Comparison of ENCODE assay signal across 9 mouse cellular contexts in the genomic region with DNA sequence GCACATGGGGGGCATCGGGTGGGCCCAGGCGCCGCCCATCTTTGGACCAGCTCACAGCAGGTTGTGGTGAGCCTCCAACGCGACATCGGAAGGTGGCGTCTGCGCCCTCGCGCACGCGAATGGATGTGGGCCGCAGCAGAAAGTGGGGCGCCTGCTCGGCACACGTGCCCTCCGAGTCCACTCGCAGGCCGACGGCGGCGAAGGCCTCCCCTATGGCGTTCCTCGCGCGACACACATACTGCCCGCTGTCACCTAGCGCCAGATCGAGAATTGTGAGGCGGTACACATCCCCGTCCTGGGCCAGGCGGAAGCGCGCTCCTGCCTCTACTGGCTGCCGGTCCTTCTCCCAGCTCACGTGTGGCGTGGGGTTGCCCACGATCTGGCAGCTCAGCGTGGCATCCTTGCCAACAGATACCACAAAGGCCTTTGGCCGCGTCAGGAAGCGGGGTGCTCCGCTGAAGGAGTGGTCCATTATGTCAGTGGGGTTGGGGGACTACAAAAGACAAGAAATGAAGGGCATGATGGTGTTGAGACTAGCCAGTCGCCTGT. TPM values are rescaled to one million over a fixed set of nuclear protein-coding genes. Genes with fewer than 3 reads are reported as not detected.
DNase-seq lines count a peak whose midpoint lies in the region; ATAC-seq and TF ChIP-seq lines count a peak whose summit lies in the region.
"Had no signal": no experiment of that assay in that cellular context is flagged by ENCODE, and none has a peak within 500 bp of the region (broad histone marks: within the 10 kb centered on the region; RNA-seq: fewer than 3 reads in every experiment).

A gene (minus strand): TSS at position 499 of the 549 bp plus-strand sequence.

- 13% methylated on average over 44 of the region's 44 CpGs for WGBS in intestine, embryonic 14.5 days
- 16% methylated on average over 44 of the region's 44 CpGs for WGBS in stomach, embryonic 16.5 days

- ATAC-seq in intestine, embryonic 14.5 days (replicated peaks; ENCODE audit: low FRiP score, low TSS enrichment, low read depth): no peak
- no peak for ATAC-seq in stomach, embryonic 16.5 days (ENCODE audit: insufficient read depth, low FRiP score)

- H3K36me3 ChIP-seq in testis, adult 2 months (ENCODE audit: control insufficient read depth, insufficient read depth, low read length): no peaks in the 10 kb centered on the region
- no peaks in the 10 kb centered on the region for H3K36me3 ChIP-seq in intestine, embryonic 14.5 days (ENCODE audit: control insufficient read depth, insufficient read depth, low read length)
- H3K36me3 ChIP-seq in stomach, embryonic 16.5 days (ENCODE audit: control insufficient read depth, insufficient read depth, low read length): no peaks in the 10 kb centered on the region

- no peaks in the 10 kb centered on the region for H3K9me3 ChIP-seq in intestine, embryonic 14.5 days (ENCODE audit: control insufficient read depth, low read length)
- H3K9me3 ChIP-seq in stomach, embryonic 16.5 days (replicated peaks; ENCODE audit: control insufficient read depth, low read length): no peaks in the 10 kb centered on the region

- H3K4me3 ChIP-seq in testis, adult 2 months (ENCODE audit: control insufficient read depth, low read depth, low read length): peak within 1 kb of the TSS; percentile 56
- peak within 1 kb of the TSS; percentile 17; the same call in 1 of the 2 replicates for H3K4me3 ChIP-seq in intestine, embryonic 14.5 days (ENCODE audit: low read depth, low read length)
- H3K4me3 ChIP-seq in stomach, embryonic 16.5 days (replicated peaks; ENCODE audit: low read length): peak within 1 kb of the TSS; percentile 25

- H3K4me1 ChIP-seq in testis, adult 2 months (ENCODE audit: control insufficient read depth, insufficient read depth, low read length): peaks cover 16% of the 10 kb centered on the region
- H3K4me1 ChIP-seq in intestine, embryonic 14.5 days (replicated peaks; ENCODE audit: control insufficient read depth, insufficient read depth, low read length): no peaks in the 10 kb centered on the region; the same call in 1 of the 2 replicates
- peaks cover 5% of the 10 kb centered on the region; the same call in 1 of the 2 replicates for H3K4me1 ChIP-seq in stomach, embryonic 16.5 days (ENCODE audit: control insufficient read depth, insufficient read depth, low read length)

- H3K27me3 ChIP-seq in testis, adult 2 months (ENCODE audit: control insufficient read depth, insufficient read depth, low read length): no peaks in the 10 kb centered on the region
- H3K27me3 ChIP-seq in intestine, embryonic 14.5 days (replicated peaks; ENCODE audit: control insufficient read depth, insufficient read depth, low read length): peaks cover 57% of the 10 kb centered on the region
- peaks cover 53% of the 10 kb centered on the region for H3K27me3 ChIP-seq in stomach, embryonic 16.5 days (ENCODE audit: control insufficient read depth, insufficient read depth, low read length)

- no peak for TF ChIP-seq CTCF in testis, adult 2 months (IDR thresholded peaks at IDR 0.05; ENCODE audit: control insufficient read depth, insufficient read depth, insufficient replicate concordance, low read depth, low read length)

- H3K9ac ChIP-seq in intestine, embryonic 14.5 days (ENCODE audit: low read length): no peak within 1 kb of the TSS
- 0 out of 2 replicates have a peak within 1 kb of the TSS, but pooled peaks have one; percentile 11 for H3K9ac ChIP-seq in stomach, embryonic 16.5 days (ENCODE audit: low read length)
- H3K9ac ChIP-seq: liver, embryonic 14.5 days had no signal

- peak within 1 kb of the TSS; percentile 40 for H3K4me2 ChIP-seq in intestine, embryonic 14.5 days (ENCODE audit: low read length)
- peak within 1 kb of the TSS; percentile 40 for H3K4me2 ChIP-seq in stomach, embryonic 16.5 days (ENCODE audit: low read depth, low read length)

- no peak for DNase-seq in testis, postnatal 14 days (ENCODE audit: low spot score)
- DNase-seq in gastrocnemius, postnatal 25 days: no peak
- no peak for DNase-seq in intestine, embryonic 14.5 days (ENCODE audit: low spot score)
- no peak for DNase-seq in adipocyte (ENCODE audit: low spot score)
- no peak for DNase-seq in cerebellum, adult 8-10 months
- no peak for DNase-seq in thymus, postnatal 0 days (ENCODE audit: low spot score)

- H3K27ac ChIP-seq in testis, adult 2 months (ENCODE audit: control insufficient read depth, insufficient read depth, low read depth, low read length): no peak within 1 kb of the TSS
- no peak within 1 kb of the TSS for H3K27ac ChIP-seq in intestine, embryonic 14.5 days (ENCODE audit: low read depth)
- no peak within 1 kb of the TSS for H3K27ac ChIP-seq in stomach, embryonic 16.5 days (ENCODE audit: low read length)
- H3K27ac ChIP-seq: liver, embryonic 14.5 days had no signal

- no peak for TF ChIP-seq POLR2A in testis, adult 2 months (IDR thresholded peaks at IDR 0.05; ENCODE audit: control insufficient read depth, low read depth, low read length)

RNA-seq across cellular contexts. Expression of the gene that starts here (rescaled TPM):
- polyA plus RNA-seq in testis, adult 2 months (2012; rRNA removed): 1.9 and 2.8 TPM in 2 replicates
- total RNA-seq in gastrocnemius, postnatal 25 days (2021): 1,000 to 10,000 TPM; 1,440 to 1,520 TPM
- polyA plus RNA-seq in intestine, embryonic 14.5 days (2014; fragmentation: Nextera tagmentation; extraction: Ambion mirVana): 2.0 and 2.2 TPM in 2 replicates
- 0.69 and 1.7 TPM in 2 replicates for polyA plus RNA-seq in stomach, embryonic 16.5 days (2015; fragmentation: Nextera tagmentation; extraction: Ambion mirVana)
- 0.04 and 0.13 TPM in 2 replicates for polyA plus RNA-seq in thymus, postnatal 0 days (2015; fragmentation: Nextera tagmentation; extraction: Ambion mirVana)
